Mouse (Mus musculus) ES-CJ7 (cell line): Measurements from ENCODE around the gene Erg.
A peak's percentile ranks its signal among the peaks of the same experiment; 100 is the strongest.

Source experiments
- DNase-seq: peaks from one replicate; pipeline ENCODE4 v3.0.0; 2011; ENCODE audit warnings: low read depth, low spot score

The Erg gene

GRCm38 (mm10) chr16:95585541-95586310 lies 667 bp downstream of the Erg start:
- DNase-seq, result peak; percentile 57

- DNase-seq, result no peak
Measured at GRCm38 (mm10) chr16:95584751-95585528, 1.5 kb downstream of the Erg start.

DNA sequence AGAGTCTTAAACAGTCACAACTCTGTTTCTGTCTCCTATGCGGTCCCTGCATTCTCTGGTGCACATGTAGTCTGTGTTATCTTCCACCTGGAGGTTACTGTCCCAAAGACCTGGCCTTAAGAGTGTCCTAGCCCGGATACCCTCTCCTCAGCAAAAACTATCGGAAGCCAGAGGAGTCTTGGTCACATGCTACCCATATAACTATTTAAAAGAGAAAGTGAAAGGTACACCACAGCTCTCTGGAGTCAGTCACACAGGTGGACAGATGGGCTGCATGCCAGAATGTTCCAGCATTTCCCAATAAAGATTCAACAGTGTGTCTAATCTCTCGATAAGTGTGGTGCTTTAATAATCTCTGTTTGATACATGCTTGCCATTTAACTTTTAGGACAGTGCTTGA lies 7.1 kb downstream of the Erg start:
- DNase-seq, result no peak

DNA sequence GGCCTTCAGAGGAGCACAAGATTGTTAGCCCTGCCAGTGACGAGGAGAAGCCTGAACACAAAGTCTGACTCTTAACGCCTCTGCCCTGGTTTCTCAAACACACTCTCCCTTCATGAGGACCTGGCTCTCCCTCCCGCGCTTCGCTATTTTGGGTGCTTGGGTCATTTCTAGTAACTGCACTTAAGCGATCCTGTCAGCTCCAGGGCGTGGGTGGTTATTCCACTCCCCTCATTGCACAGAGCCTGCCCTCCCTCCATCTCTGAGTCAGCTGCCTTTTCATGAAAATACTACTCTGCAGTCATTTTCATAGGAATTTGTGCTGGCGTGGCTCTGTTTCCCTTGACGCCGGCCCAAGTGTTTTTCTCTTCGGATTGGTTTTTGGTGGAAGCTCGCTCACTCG lies 13.2 kb downstream of the Erg start:
- no peak for DNase-seq

DNA sequence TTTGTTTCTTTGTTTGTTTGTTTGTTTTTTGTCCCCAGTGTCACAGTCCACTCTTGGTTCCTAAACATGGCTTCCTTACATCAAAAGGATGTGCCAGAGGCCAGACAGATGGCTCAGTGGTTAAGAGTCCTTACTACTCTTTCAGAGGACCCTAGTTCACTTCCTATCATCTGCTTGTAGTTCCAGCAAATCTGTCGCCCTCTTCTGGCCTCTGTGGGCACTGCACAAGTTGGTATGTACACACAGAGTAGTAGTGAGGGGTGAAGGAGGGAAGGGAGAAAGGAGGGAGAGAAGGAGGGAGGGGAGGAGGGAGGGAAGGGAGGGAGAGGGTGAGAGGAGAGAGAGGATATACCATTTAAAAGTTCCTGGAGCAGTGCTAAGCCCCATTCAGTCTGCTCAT lies 15.8 kb downstream of the Erg start:
- DNase-seq, result peak; percentile 76

DNA sequence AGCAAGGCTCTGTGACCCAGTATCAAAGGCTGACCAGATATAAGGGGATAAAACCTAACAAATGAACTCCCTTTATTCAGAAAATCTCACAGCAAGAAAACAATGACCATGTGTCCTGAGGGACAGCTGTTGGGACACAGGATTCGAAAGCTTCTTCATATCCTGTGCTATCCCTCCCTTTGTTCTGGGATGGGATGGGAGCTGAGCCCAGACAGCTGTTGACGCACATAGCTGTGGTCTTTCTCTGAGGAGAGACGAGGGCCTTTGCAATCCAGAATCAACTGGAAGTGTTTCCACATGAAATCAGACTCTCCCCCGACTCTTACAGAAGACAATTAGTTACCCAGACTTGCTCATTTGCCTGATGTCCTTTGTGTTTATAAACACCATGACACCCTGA lies 29.6 kb downstream of the Erg start:
- no peak for DNase-seq

DNA sequence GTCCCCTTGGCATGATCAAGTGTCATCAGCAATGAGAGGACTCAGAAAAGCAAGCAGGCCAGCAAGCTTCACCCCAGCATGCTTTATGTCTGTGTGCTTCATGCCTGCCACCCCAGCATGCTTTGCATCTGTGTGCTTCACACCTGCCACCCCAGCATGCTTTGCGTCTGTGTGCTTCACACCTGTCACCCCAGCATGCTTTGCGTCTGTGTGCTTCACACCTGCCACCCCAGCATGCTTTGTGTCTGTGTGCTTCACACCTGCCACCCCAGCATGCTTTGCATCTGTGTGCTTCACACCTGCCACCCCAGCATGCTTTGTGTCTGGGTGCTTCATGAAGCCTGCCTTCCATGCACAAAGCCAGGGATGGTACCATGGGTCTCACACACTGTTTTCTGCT lies 33.3 kb downstream of the Erg start:
- DNase-seq, result no peak

DNA sequence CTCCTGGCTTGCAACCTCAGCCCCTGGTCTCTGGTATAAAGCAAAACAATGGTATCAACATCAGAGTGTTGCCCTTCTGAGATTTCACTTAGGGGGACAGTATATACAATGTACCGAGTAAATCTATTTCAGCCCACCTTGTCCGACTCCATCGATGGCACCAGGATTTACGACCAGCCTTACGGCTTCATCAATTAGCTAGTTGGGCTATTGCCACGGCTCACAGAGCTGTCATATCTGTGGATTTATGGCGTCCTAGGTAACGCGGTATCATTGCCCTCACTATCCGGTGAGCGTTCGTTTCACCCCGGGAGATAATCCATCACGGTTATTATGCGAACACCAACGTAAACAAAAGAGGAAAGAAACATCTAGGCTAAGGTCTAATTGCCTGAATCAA lies 33.9 kb downstream of the Erg start:
- no peak for DNase-seq

DNA sequence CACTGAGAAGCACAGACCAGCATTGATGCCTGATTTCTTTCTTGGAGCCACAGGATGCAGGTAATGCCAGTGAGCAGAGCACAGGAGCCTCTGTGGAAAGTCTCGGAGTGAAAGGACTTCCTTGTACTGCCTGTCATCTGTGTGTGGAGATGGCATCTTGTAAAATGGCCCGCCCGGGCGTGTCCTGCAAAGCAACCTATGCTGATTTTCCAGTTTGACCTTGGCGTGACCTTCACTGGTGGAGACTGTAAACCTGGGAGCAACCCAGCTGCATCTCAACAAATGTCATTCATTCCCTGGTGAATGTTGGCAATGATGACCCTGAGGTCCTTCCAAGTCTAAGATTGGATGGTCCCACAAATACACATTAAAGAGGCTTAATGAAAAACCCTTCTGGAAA lies 35.9 kb downstream of the Erg start:
- peak; percentile 59 for DNase-seq

GRCm38 (mm10) chr16:95544753-95545152 lies 41.6 kb downstream of the Erg start:
- peak; percentile 37 for DNase-seq

- DNase-seq, result peak; percentile 72
Measured at GRCm38 (mm10) chr16:95543471-95543870, 42.9 kb downstream of the Erg start.

- DNase-seq, result no peak
Measured at GRCm38 (mm10) chr16:95535151-95535550, 51.2 kb downstream of the Erg start.

GRCm38 (mm10) chr16:95532387-95533077 lies 53.9 kb downstream of the Erg start:
- DNase-seq, result no peak

- DNase-seq, result no peak
Measured at GRCm38 (mm10) chr16:95527561-95527960, 58.8 kb downstream of the Erg start.

DNA sequence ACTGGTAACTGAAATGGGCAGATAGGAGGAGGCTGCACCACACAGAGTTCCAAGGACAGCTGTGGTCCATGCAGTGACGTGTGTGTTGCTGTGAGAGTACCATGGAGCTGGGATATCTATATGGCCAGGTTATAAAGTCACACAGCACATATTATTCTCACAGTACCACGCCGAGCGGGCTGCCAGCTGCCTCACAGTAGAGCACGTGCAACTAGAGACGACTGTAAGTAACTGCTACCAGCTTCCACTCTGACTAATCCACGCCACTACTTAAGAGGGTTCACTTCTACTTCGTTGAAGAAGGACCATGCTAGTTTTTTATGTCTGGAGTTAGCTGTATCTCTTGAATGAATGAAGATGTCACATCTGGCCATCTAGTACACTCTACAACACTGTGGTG lies 66.9 kb downstream of the Erg start:
- no peak for DNase-seq

GRCm38 (mm10) chr16:95506051-95506450 lies 80.3 kb downstream of the Erg start:
- no peak for DNase-seq

DNA sequence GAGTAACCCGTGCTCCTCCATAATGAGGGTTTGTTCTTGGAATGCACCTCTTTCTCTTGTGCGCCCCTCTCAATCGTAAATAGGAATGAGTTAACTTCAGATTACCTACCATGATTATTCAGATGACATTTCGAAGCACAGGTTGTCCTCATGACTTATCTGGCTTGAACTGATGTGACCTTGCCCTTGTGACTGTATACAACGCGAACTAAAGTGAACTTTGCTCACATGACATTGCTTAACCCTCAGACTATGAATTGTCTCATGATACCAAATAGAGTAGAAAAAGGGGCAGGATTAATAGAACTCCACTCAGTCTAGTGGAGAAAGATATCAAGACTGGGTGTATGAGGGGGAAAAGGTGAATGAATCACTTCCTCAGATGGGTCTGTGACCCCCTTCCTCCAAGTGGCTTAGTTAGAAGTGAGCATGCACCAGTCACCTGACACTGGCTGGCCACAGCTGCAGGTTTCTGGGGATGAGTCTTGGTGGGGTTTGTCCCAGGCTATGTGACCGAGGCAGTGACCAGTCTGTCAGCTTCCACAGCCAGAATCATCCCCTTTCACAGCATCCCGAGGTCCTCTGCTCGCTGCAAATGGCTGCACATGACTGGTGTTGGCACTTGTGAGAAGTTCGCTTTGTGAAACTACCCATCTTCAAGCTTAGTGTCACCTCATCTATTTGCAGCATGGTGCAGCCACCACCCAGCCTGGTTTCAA lies 89.7 kb downstream of the Erg start:
- DNase-seq, result no peak

GRCm38 (mm10) chr16:95494108-95494507 lies 92.3 kb downstream of the Erg start:
- DNase-seq, result no peak

- no peak for DNase-seq
Measured at GRCm38 (mm10) chr16:95493336-95493735, 93.1 kb downstream of the Erg start.

DNA sequence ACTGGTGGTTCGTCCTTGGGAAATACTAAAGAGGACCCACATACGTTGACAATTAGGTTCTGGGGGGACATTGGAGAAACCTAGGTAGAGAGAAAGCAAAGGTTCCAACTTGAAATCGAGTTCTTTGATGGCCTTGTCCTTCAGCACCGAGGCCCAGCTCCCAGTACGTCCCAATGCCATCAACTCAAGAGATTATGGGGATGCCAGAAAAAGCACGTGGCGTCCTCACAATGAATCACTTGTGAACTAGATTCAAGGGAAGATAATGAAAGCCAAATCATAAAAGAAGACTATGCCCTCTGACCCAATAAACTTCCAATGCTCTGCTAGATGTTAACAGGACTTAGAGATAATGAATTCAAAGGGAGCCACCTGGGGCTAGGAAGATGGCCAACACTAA lies 94.2 kb downstream of the Erg start:
- DNase-seq, result no peak

- no peak for DNase-seq
Measured at GRCm38 (mm10) chr16:95490386-95490785, 96.0 kb downstream of the Erg start.
